Mouse (Mus musculus) MEL (cell line): Measurements from ENCODE around the gene Sh2d1b1.

ENCODE experiments used
- CTCF ChIP-seq, 3 experiments: IDR thresholded peaks in 2 of 3; conservative IDR thresholded peaks in 1 of 3; 2 replicates each; pipeline ENCODE4 v1.5.1; 2011 to 2012; ENCODE audit warnings: low read length in 3 of 3, low read depth in 2 of 3, mild to moderate bottlenecking in 2 of 3, improper control_type of control experiment in 1 of 3, inconsistent platforms in 1 of 3, mixed read lengths in 1 of 3, moderate library complexity in 1 of 3; ENCODE audit not compliant: control insufficient read depth in 1 of 3, insufficient read depth in 1 of 3, poor library complexity in 1 of 3, severe bottlenecking in 1 of 3
- ELF1 ChIP-seq: IDR thresholded peaks from 2 replicates; pipeline ENCODE4 v1.6.1; 2014; ENCODE audit warnings: low read depth, mild to moderate bottlenecking, inconsistent platforms, low read length, improper control_type of control experiment, moderate library complexity
- MAFK ChIP-seq: IDR thresholded peaks from 2 replicates; pipeline ENCODE4 v1.6.1; 2011; ENCODE audit warnings: low read depth, mild to moderate bottlenecking, low read length, improper control_type of control experiment, borderline replicate concordance
- MEF2A ChIP-seq: IDR thresholded peaks from 2 replicates; pipeline ENCODE4 v1.6.1; 2014; ENCODE audit warnings: low read depth, mild to moderate bottlenecking, inconsistent platforms, low read length, improper control_type of control experiment; ENCODE audit not compliant: poor library complexity, insufficient replicate concordance, severe bottlenecking; ENCODE audit errors: extremely low read depth
- NRF1 ChIP-seq: IDR thresholded peaks from 2 replicates; pipeline ENCODE4 v1.6.1; 2014; ENCODE audit warnings: low read depth, mild to moderate bottlenecking, inconsistent platforms, low read length, improper control_type of control experiment, moderate library complexity; ENCODE audit not compliant: poor library complexity, insufficient read depth, severe bottlenecking
- POLR2A ChIP-seq, 2 experiments: IDR thresholded peaks; 2 replicates each; pipeline ENCODE4 v1.6.1; 2011 to 2012; ENCODE audit warnings: low read length in 2 of 2, mild to moderate bottlenecking in 2 of 2, control low read depth in 1 of 2, improper control_type of control experiment in 1 of 2, low read depth in 1 of 2, moderate library complexity in 1 of 2; ENCODE audit not compliant: control insufficient read depth in 1 of 2, insufficient read depth in 1 of 2, poor library complexity in 1 of 2
- POLR2AphosphoS2 ChIP-seq: IDR thresholded peaks from 2 replicates; pipeline ENCODE4 v1.6.1; 2011; ENCODE audit warnings: low read length, improper control_type of control experiment
- TCF12 ChIP-seq: IDR thresholded peaks from 2 replicates; pipeline ENCODE4 v1.6.1; 2014; ENCODE audit warnings: low read depth, mild to moderate bottlenecking, inconsistent platforms, low read length, improper control_type of control experiment, moderate library complexity
- UBTF ChIP-seq: IDR thresholded peaks from 2 replicates; pipeline ENCODE4 v1.6.1; 2012; ENCODE audit warnings: low read depth, mild to moderate bottlenecking, inconsistent platforms, low read length, improper control_type of control experiment, moderate library complexity, borderline replicate concordance; ENCODE audit not compliant: insufficient read depth
- USF1 ChIP-seq: IDR thresholded peaks from 2 replicates; pipeline ENCODE4 v1.6.1; 2014; ENCODE audit warnings: low read depth, mild to moderate bottlenecking, inconsistent platforms, low read length, improper control_type of control experiment, moderate library complexity
- ZC3H11A ChIP-seq: IDR thresholded peaks from 2 replicates; pipeline ENCODE4 v1.6.1; 2012; ENCODE audit warnings: low read depth, mild to moderate bottlenecking, inconsistent platforms, low read length, improper control_type of control experiment

DNA sequence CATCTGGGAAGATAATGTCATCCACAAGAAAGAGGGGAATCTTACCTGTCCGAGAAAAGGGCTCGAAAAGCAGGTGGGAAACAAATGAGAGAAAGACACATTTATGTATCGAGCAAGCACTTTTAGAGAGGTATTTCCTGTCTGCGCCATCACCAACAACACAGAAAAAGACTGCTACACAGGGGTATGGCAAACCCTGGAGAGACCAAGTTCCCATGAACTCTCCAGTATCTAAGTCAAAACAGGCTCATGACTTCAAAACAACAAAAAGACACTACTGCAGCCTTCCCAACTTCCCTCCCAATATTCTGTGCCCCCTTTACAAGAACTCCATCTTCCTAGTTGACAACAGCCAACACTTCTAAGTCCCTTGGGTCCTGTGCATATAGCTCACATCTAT lies 29.1 kb downstream of the Sh2d1b1 start, which contains the start of gene Gm7694:
- no peak for TF ChIP-seq CTCF (IDR thresholded peaks at IDR 0.05 in 2 of 3, conservative IDR thresholded peaks at IDR 0.05 in 1 of 3; ENCODE audit: control insufficient read depth in 1 of 3, insufficient read depth in 1 of 3, low read depth in 2 of 3, low read length in 3 of 3, poor library complexity in 1 of 3, severe bottlenecking in 1 of 3)
- no peak for TF ChIP-seq MEF2A
- TF ChIP-seq POLR2AphosphoS2: no peak
- no peak for TF ChIP-seq ELF1
- no peak for TF ChIP-seq POLR2A (IDR thresholded peaks at IDR 0.05; ENCODE audit: control insufficient read depth in 1 of 2, insufficient read depth in 1 of 2, low read depth in 1 of 2, low read length in 2 of 2, poor library complexity in 1 of 2)
- no peak for TF ChIP-seq ZC3H11A
- TF ChIP-seq NRF1: no peak
- no peak for TF ChIP-seq MAFK
- TF ChIP-seq TCF12: no peak
- no peak for TF ChIP-seq USF1
- TF ChIP-seq UBTF: no peak
